Mouse (Mus musculus) olfactory bulb, adult 2 months (tissue): ENCODE results near the gene Tmem132e.

ENCODE experiments used
- CTCF ChIP-seq: fragments of 200-500 bp; IDR thresholded peaks from 2 replicates; pipeline ENCODE4 v1.5.1; 2012; ENCODE audit warnings: low read depth, mild to moderate bottlenecking, low read length, moderate library complexity; ENCODE audit not compliant: insufficient read depth
- POLR2A ChIP-seq: fragments of 200-500 bp; IDR thresholded peaks from 2 replicates; pipeline ENCODE4 v1.6.1; 2012; ENCODE audit warnings: mild to moderate bottlenecking, low read depth, low read length, moderate library complexity; ENCODE audit not compliant: insufficient read depth

GRCm38 (mm10) chr11:82387711-82388341, 874 bp upstream of the Tmem132e start:
- TF ChIP-seq CTCF: no peak
- no peak for TF ChIP-seq POLR2A
